Mouse (Mus musculus): Measurements from ENCODE around the gene Aldh1a3. TPM values are rescaled to one million over a fixed set of nuclear protein-coding genes. Genes with fewer than 3 reads are reported as not detected.

The Aldh1a3 gene
- total RNA-seq (2021): 1 to 10 TPM; 1.5 to 1.6 TPM
- long read RNA-seq, experiment 1: 0 reads
- long read RNA-seq, experiment 2, partial matches to known transcripts: 1 of 4 reads
- long read RNA-seq, experiment 2, other reads (novel, unspliced or antisense): 0 of 4 reads

DNA sequence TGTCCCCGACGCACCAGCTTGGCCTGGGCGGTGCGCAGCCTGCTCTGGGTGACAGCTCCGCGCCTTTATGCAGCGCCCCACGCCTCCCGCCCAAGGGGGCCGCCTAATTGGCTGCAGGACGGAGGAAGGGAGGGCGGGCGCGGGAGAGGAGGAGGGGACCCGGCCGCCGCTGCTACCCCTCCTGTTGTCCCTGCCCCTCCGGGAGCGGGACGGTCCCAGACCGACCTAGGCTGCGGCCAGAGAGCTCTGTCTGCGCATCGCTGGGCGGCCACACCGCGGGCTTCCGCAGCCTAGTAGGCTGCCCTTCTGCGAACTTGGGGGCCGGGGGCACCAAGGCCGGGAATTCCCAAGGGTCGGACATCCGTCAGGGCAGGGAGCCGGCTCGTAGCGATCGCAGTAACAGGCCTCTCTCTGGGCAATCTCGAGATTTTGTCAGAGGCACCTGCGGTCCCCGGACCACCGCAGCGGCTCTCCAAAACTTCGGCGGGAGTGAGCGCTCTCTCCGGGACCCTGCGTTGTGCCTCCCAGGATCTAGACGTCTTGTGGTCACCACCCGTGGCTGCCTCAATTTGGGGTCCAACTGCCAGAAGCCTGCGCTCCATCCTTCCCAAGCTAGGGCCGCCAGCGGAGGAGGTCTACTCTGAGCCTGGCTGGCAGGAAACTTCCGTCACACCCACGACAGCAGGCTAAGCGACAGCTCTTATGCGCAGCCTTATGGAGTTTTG, at the start of gene Aldh1a3:
Aldh1a3 (minus strand) TSS at position 81 of the 725 bp plus-strand sequence.
- intact Hi-C loops (cut with DNase I): no loop called here
- peak; percentile 68 to 69 for DNase-seq

DNA sequence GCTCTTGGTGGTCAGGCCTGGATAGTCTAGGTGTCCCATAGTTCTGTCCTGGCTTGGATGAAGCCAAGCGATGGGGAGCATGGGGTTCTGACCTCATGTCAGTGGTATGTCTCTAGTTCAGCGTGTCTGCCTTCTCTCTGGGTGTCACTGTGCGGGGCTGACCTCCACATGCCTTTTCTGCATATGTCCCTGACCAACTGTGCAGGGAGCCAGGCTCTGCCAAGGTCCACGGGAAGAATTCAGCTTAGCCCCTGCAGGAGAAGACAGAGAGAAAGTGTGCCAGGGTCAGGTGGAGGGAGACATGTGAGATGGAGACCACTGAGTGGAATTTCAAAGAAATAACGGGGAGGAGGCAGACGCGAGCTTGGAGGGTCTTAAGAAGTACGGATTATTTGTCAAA, 49.0 kb upstream of the Aldh1a3 start:
- intact Hi-C loops (cut with DNase I): no loop called here
- no peak for DNase-seq

DNA sequence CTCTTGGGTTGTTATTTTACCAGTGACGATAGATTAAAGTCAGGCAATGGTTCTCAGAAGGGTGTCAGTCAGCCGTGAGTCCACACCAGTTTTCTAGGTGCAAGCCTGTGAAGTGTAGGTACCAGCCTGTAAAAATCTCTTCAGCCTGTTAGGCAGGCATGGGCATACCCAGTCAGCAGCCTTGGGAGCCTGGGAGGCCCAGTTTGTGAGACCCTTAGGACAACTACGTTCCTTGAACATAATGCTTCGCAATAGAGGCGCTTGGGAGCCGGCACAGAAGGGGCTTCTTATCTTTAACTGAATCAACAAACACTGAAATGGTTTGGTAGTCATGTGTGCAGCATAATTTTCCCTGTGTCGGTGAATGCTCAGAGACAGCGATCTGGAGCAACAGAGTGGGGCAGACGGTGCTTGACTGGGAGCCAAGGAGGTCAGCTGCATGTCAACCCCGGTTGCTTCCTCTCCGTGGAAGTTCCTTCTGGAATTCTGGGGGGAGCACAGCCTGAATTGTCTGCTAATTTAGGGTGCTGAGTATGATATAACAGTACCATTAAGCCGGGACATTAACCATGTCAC, 44.4 kb upstream of the Aldh1a3 start:
- DNase-seq: no peak
- intact Hi-C loops (cut with DNase I): no loop called here

DNA sequence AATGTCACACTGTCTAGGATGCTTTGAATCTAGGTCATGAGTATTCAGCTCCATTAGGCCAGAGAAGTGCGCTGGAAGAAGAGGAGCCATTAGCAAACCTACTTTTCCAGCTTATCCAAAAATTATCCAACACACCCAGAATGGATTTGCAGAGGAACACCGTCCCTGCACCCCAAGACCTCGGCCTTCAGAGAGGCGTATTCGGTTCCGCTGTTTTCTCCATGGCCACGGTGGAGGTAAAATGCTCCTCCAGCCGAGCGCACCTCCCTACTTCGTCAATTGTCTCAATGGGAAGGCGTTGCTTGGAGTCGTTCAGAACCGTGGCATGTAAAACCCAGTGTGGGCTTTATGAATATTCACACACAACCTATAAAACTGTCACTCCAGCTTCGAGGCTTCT, 39.3 kb upstream of the Aldh1a3 start:
- intact Hi-C loops (cut with DNase I): no loop called here
- no peak for DNase-seq

DNA sequence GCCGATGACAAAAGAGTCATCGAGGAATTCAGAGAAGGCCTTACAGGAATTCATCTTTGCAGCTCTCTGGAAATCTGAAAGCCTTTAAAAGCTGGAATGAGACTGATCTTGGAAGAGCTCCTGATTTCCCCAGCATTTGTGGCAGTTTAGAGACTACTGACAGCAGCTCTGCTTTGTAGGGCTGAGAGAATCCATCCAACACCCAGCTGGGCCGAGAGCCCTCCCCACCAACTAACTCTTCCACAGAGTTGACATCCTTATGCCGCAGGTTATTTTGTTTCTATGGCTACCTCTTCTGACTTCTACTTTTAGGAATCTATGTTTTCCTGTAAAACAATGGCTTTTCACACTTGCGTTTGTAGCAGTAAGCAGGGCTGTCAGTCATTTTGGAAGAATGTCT, 37.9 kb upstream of the Aldh1a3 start:
- DNase-seq: peak in 1 of 2 experiments; percentile 7
- intact Hi-C loops (cut with DNase I): no loop called here

DNA sequence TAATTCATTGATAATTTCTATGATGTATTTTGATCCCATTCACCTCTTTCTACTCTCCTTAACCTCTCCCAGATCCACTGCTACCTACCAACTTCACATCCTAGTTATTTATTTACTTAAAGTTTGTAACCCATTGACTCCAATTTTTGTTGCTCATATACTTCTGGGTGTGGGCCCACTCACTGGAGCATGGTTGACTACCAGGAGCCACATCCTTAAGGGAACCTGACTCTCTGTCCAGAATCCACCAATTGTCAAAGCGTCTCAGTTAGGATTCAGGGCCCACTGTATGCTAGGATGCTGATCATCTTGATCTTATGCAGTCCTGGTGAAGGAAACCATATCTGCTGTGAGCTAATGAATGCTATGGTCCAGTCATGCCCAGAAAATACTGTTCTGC, 35.8 kb upstream of the Aldh1a3 start:
- intact Hi-C loops (cut with DNase I): no loop called here
- DNase-seq: no peak

DNA sequence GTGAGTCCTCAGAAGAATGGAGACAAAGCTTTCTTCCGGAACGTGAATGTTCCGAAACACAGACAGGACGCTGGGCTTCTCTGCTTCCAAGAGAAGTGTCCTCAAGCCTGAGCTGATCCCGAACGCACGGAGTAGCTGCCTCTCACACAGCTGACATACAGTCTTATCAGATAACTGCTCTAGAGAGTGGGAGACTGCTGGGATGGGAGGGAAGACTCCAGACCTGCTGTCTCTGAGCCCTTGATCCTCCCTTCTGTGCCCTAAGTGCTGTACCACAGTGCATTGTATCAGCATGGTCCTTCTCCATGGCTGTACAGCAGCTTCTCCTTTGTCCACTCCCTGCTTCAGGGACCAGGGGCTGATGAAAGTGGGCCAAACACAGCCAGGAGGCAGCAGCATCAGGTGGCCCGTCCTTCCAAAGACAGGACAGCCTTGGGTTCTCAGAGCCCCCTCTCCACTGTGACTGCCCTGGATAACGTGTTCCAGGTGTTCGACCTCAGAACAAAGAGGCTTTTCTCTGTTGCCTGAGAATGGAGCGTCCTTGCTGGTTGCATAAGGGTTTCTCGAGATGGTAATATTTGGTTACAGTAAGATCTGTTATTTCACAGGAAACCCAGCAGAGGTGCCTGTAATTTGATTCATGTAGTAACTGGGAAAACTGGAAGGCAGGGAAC, 24.4 kb upstream of the Aldh1a3 start:
- DNase-seq: no peak
- intact Hi-C loops (cut with DNase I): no loop called here

DNA sequence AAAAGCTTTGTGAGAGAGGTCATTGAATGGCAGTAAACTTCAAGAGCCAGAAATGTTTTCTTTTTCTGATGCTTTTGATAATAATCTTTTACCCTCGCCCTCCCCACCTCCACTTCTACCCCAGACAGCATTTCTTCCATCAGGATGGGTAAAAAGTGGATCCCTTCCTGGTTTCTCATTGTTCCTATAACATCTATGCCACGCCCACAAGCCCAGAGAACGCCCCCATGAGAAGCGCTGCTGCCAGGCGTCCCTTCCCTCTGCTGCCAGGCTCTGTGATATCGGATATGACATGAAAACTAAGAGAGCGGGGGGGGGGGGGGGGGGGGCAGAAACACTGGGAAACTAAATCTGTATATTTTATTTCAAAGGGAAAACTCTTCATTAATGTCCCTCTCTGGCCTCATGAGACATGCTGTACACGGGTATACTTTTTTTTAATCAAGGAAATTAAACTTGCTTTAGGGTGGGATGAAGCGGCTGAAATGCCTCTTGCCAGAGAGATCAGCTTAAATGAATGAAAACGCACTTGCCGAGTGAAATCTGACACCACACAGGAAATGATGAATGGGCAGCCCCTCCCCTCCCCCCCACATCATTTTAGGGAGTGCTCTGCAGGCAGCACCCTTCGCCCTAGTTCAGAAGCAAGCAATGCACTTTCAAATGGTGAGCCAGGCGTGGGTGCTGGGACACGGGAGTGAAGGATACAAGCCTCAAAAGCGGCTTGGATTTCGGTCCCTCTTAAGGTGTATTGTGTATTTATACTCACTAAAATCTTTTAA, 22.8 kb upstream of the Aldh1a3 start:
- intact Hi-C loops (cut with DNase I): no loop called here
- peak in 1 of 2 experiments; percentile 19 for DNase-seq

DNA sequence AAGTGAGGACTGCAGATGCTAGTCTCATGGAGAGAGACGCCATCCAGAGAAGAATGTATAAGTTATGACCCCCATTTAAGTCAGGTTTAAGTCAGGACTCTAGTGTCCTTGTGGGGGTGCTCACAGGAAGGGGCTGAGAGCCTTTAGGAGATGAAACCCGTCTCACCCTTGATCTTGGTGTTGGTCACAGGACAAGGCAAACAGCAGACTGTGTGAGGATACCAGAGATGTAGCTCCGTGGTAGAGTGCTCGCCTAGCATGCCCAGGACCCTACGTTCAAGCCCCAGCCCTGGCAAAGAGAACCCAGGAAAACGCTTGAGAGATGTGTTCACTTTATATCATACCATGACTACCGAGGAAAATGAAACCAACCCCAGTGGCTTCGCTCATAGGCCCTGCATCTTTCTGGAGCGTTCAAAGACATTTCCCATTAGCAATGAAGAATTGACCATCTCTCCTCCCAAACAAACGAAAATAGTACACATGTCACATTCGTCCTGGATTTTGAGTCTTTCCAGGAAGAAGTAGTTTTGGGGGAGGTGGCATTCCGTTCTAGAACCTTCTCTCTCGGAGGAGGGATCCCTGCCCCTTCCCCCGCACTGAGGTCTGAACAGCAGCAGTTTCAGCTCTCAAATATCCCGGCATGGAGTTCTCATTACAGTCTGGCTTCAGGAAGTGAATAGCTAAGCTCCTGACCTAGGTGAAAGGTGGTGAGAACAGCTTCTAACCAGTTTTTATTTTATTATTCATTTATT, 21.6 kb upstream of the Aldh1a3 start:
- DNase-seq: no peak
- intact Hi-C loops (cut with DNase I): no loop called here

DNA sequence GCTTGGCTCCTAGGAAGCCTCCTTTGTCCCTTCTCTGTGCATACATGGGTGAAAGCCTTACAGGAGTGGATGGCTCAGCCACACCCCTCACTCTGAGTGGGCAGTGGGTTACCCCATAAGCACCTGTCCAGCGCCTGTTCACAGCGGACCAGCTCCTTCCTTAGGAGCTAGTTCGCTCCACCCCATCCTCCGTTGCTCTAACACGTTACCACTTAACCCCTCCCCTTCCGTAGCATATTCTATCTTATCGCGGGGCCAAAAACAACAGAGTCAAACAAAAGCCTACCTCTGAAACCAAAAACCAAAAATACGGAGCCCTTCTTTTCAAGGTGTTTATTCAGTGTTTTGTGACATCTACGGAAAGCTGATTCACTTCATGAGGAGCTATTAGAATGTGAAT, 21.0 kb upstream of the Aldh1a3 start:
- intact Hi-C loops (cut with DNase I): no loop called here
- no peak for DNase-seq

DNA sequence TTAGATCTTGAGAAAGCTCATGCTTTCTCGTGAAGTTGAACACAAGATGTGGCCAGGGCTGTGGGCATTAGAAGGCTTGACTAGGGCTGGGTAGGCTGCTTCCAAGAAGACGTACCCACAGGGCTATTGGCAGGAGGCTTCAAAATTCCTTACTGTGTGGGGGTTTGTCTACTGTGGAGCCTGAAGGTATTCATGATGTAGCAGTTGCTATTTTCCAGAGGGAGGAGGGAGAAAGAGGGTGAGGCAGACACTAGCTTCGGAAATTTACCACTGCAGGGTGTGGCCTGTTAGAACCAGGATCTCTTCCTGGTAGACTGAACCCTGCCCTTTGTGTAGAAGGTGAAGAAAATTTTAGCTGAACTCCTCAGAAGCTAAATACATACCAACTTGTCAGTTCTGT, 19.5 kb upstream of the Aldh1a3 start:
- DNase-seq: no peak
- intact Hi-C loops (cut with DNase I): no loop called here

DNA sequence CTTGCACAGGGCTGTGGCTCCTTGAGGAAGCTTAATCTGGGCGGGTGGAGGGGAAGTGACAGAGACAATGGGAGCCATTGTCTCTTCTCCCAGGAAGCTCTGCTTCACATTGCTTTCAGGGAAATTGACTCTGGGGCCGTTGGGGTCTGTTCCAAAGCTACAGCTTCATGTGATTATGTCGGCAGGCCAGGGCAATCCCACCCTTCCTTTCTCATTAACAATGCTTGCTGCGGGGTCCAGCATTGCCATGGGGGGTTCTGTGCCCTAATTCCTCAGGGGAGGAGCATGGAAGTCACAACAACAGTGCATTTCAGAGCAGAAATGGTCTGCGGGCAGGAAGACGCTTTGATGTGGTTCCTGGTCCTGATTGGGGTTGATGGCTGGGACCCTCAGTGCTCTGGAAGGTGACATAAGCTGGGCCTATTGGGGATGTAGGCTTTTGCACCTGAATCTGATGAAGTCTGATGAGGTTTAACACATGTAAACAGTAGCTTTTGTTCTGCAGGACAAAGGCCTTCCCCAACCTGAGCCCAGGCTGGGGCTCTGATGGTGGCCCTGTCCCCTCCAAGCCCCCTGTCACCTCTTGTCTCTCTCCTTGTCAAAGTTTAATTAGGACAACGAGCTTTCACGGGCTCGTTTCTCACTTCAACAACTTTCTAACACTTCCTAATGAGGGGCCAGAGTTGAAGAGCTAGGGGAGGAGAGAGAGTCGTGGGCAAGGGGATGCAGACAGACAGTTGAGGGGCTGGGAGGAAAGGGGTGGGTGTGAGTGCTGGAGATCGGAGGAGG, 18.0 kb upstream of the Aldh1a3 start:
- no peak for DNase-seq
- intact Hi-C loops (cut with DNase I): no loop called here

DNA sequence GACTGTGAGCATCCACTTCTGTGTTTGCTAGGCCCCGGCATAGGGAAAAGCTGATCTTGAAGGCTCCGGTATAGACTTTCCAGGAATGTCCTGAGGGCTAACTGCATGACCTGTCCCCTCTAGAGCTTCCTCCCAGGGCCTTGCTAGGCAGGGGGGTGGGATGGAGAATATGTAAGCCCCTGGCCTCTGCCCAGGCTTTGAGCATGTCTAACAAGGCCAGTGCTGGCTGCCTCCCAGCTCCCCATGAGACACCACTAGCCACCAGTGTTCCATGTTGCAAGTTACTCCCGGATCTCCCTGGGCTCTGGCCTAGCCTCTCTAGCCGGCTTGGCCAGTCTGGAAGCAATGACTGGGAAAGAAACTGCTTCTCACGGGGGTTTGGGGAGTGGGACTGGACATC, 17.4 kb upstream of the Aldh1a3 start:
- intact Hi-C loops (cut with DNase I): no loop called here
- peak; percentile 8 to 18 for DNase-seq

DNA sequence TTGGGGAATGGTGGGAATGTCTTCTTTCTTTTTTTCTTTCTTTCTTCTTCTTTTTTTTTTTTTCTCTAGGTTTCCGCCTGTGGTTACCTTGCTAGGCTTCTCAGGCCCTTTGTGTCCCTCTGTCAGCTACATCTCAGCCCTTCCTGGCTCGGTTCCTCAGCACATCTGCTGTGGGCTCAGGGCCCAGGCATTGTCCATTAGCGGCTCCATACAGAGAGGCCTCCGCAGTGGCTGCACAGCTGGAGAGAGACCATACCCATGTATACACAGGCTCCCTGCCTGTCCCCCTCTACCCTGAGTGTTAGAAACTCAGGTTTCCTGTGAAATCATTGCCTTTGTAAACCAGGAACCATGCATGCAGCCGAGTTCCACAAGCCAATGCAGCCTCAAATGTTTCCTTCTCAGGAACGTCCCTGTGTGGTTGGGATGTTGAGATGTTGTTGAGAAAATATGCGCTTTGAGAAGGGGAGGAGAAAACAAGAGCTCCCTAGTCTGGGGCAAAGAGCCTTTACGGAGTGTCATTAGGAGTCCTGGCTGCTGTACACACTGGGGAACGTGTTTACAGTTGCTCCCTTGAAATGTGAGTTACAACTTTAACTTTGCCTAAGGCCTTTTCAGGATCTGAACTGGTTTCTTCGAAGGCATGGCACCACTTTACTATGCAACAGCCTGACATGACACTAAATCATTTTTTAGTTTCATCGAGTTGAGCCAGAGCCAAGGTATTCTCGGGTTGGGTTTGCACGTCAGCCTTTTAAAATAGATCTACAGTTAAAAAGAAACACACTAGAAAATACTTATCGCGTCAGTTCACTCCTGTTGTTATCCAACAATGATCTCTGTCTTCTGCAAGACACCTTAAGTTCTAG, 15.4 kb upstream of the Aldh1a3 start:
- intact Hi-C loops (cut with DNase I): no loop called here
- DNase-seq: peak; percentile 55 to 57

DNA sequence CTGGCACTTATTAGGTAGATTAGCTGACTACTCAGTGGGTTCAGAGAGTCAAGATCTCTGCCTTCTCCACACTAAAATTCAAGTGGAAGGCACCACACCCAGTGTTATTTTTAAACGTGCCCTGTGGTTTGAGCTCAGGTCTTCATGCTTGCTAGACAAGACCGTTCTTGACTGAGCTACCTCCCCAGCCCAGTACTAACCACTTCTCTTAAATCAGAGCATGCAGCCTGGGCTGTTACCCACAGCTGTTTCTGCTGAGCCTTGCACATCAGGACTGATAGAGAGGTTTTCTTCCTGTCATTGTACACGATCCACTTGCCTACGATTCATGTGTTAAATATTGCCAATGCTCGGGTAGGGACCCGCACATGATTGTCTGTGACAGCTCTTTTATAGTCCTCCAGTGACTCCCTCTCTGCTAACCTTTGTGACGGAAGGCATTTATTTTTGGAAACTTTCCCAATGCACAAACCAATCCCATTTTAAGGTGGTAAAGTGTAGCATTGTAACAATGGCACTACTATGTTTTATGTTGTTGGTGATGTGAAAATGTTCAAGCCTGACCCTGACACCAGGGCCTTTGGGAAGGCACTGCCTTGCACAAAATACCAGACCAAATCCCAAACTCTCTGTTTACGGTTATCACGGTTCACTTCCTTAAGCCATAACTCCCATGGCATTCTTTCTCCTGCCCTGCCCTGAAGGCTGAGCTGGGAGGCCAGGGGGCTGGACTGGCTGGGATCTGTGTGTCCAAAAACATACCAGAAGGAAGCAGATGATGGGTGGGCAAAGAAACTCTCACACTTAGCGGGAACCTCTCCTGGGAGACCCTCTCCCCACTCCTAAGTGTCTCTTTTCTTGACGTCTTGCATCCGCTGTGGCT, 11.7 kb upstream of the Aldh1a3 start:
- intact Hi-C loops (cut with DNase I): no loop called here

DNA sequence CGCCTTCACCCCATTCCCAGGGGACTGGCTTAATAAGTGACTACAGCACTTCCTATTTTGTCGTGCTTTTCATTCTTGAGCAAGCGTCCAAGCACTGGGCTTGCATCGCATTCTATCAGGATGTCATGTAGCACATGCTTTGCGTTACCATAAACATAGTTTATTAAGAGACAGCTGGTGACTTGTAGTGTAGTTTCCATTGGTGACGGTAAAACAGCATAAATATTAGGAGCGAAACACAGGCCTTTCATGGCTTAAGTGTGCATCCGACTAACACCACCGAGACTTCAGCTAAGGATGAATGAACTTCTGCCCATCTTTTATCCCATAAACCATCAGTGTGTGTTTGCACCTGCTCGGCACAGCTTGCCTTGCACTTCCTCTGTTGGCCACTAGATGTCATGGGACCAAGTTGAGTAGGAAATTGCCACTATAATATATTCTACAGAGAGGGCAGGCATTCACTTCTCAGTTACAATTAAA, 7.2 kb upstream of the Aldh1a3 start:
- intact Hi-C loops (cut with DNase I): loop anchor here (1.0 kb wide), 1 partner anchor 227 kb away; no protein-coding TSS in a partner anchor

More for the DNA sequence above, 11.7 kb upstream of the Aldh1a3 start:
- no peak for DNase-seq

DNA sequence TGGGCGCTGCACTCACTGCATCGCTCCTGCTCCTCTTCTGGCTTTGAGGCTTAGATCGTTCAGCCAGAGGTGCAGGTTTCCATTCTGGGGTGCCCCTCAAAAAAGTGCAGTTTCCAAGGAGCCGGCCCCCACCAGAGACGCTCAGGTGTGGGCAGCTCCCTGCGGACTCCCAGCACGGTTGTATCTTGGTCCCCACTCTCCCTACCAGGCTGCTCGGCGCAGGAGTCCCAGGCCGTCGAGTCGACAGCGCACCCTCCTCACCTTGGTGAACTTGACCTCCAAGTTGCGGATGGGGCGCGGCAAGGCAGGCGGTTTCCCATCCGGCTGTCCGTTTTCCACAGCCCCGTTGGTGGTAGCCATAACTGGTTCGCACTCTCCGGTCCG, 272 bp downstream of the Aldh1a3 start:
- no peak for DNase-seq
- intact Hi-C loops (cut with DNase I): no loop called here

More for the DNA sequence above, 7.2 kb upstream of the Aldh1a3 start:
- DNase-seq: peak; percentile 66 to 81

Measured in heart, postnatal 14 days (tissue).